In genomic region chr6:47314507-47315334, GRCm38 (mm10) we compare ENCODE assay signal across 8 mouse cellular contexts.
DNase-seq lines count a peak whose midpoint lies in the region; ATAC-seq and TF ChIP-seq lines count a peak whose summit lies in the region.

No protein-coding gene starts in this region.

- no peaks in the 10 kb centered on the region for H3K36me3 ChIP-seq in intestine, postnatal 0 days (ENCODE audit: control insufficient read depth, insufficient read depth)
- H3K36me3 ChIP-seq in midbrain, embryonic 13.5 days = no peaks in the 10 kb centered on the region

- TF ChIP-seq CTCF in intestine, postnatal 0 days (IDR thresholded peaks at IDR 0.05; ENCODE audit: low read depth) = peak; percentile 82

- peak; percentile 41 for DNase-seq in layer of hippocampus, adult 9-10 months (ENCODE audit: low spot score)
- no peak for DNase-seq in layer of hippocampus, adult 11-12 months (ENCODE audit: low spot score)
- DNase-seq in NIH3T3 (ENCODE audit: low read depth) = peak; percentile 79
- peak; percentile 45 for DNase-seq in fibroblast of lung, adult 2 months (ENCODE audit: low read depth)
- DNase-seq in frontal cortex, postnatal 36 days (ENCODE audit: low spot score in 2 of 2) = no peak
- no peak for DNase-seq in left cerebral cortex, adult 9 months (ENCODE audit: low spot score in 2 of 2)

- H3K4me3 ChIP-seq in intestine, postnatal 0 days (ENCODE audit: low read depth, low read length) = no peak overlapping the region
- H3K4me3 ChIP-seq in midbrain, embryonic 13.5 days (replicated peaks) = peak overlapping the region; percentile 22

- H3K4me1 ChIP-seq in intestine, postnatal 0 days (replicated peaks; ENCODE audit: control insufficient read depth, insufficient read depth, low read length) = peaks cover 5% of the 10 kb centered on the region; the same call in 1 of the 2 replicates
- peaks cover 16% of the 10 kb centered on the region for H3K4me1 ChIP-seq in midbrain, embryonic 13.5 days (replicated peaks)

- H3K4me2 ChIP-seq in intestine, postnatal 0 days (replicated peaks; ENCODE audit: low read depth) = peak overlapping the region; percentile 35
- peak overlapping the region; percentile 40 for H3K4me2 ChIP-seq in midbrain, embryonic 13.5 days (replicated peaks)

- H3K27ac ChIP-seq in intestine, postnatal 0 days (ENCODE audit: low read depth, low read length) = no peak overlapping the region
- H3K27ac ChIP-seq in midbrain, embryonic 13.5 days = no peak overlapping the region; the same call in 1 of the 2 replicates

- no peaks in the 10 kb centered on the region for H3K27me3 ChIP-seq in intestine, postnatal 0 days (replicated peaks; ENCODE audit: control insufficient read depth, insufficient read depth, low read length)
- no peaks in the 10 kb centered on the region for H3K27me3 ChIP-seq in midbrain, embryonic 13.5 days

- WGBS in intestine, postnatal 0 days = 55% methylated on average over 15 of the region's 15 CpGs
- WGBS in midbrain, embryonic 13.5 days = 57% methylated on average over 15 of the region's 15 CpGs

- H3K9ac ChIP-seq in intestine, postnatal 0 days (ENCODE audit: low read depth, low read length) = no peak overlapping the region
- H3K9ac ChIP-seq in midbrain, embryonic 13.5 days (replicated peaks) = peak overlapping the region; percentile 52

- H3K9me3 ChIP-seq in intestine, postnatal 0 days (ENCODE audit: control insufficient read depth) = no peaks in the 10 kb centered on the region
- no peaks in the 10 kb centered on the region for H3K9me3 ChIP-seq in midbrain, embryonic 13.5 days

- no peak for ATAC-seq in intestine, postnatal 0 days
- peak; percentile 31; the same call in 1 of the 2 replicates for ATAC-seq in midbrain, embryonic 13.5 days

Comparison
In these comparisons a context has a peak if more than half of its experiments do, and no peak if none do; other contexts are left out.
1. DNase-seq: peak in layer of hippocampus, adult 9-10 months (single experiment), NIH3T3 (single experiment) and fibroblast of lung, adult 2 months (single experiment); none in layer of hippocampus, adult 11-12 months (single experiment), frontal cortex, postnatal 36 days (0 of 2) and left cerebral cortex, adult 9 months (0 of 2).